Mouse (Mus musculus): ENCODE results near the gene Abcb9.

GRCm38 (mm10) chr5:124122357-124122756, 26.8 kb upstream of the Abcb9 start:
- TF ChIP-seq MYOG (IDR thresholded peaks at IDR 0.05; ENCODE audit: control insufficient read depth, extremely low read depth, insufficient read length): no peak
- no peak for TF ChIP-seq CTCF (IDR thresholded peaks at IDR 0.05; ENCODE audit: control insufficient read depth, insufficient read depth, insufficient read length)
- no peak for TF ChIP-seq USF1 (IDR thresholded peaks at IDR 0.05; ENCODE audit: low read depth)
- no peak for TF ChIP-seq MAX (IDR thresholded peaks at IDR 0.05)

Data from C2C12 (cell line).